Mouse (Mus musculus) forebrain, embryonic 13.5 days (tissue): Measurements from ENCODE around the gene Il22ra2. TPM values are rescaled to one million over a fixed set of nuclear protein-coding genes. Genes with fewer than 3 reads are reported as not detected.
"Not testable (repeated sequence)": the region's sequence is repeated elsewhere in the genome, so short reads cannot be mapped to it uniquely, and the experiment has no call there.

ENCODE experiments used
- ATAC-seq: fragments of 200-750 bp; cut with Nextera tagmentation; 2 replicates; pipeline ENCODE4 v1.8.0; 2017
- H3K27ac ChIP-seq: fragments of 300-500 bp; sonication (generic); 2 replicates; pipeline ENCODE4 v1.5.1; 2015; ENCODE audit warnings: inconsistent platforms, mild to moderate bottlenecking, moderate library complexity
- H3K27me3 ChIP-seq: fragments of 300-500 bp; sonication (generic); 2 replicates; pipeline ENCODE4 v1.6.1; 2015; ENCODE audit warnings: mild to moderate bottlenecking, inconsistent platforms
- H3K36me3 ChIP-seq: fragments of 300-500 bp; sonication (generic); 2 replicates; pipeline ENCODE4 v1.6.1; 2015; ENCODE audit warnings: mild to moderate bottlenecking, inconsistent platforms; ENCODE audit not compliant: poor library complexity, severe bottlenecking
- H3K4me1 ChIP-seq: fragments of 300-500 bp; sonication (generic); 2 replicates; pipeline ENCODE4 v1.6.1; 2015; ENCODE audit warnings: inconsistent platforms
- H3K4me2 ChIP-seq: fragments of 300-500 bp; sonication (generic); 2 replicates; pipeline ENCODE4 v1.6.1; 2015; ENCODE audit warnings: inconsistent platforms, mild to moderate bottlenecking, moderate library complexity
- H3K4me3 ChIP-seq: fragments of 300-500 bp; sonication (generic); 2 replicates; pipeline ENCODE4 v1.5.1; 2015; ENCODE audit warnings: mild to moderate bottlenecking, inconsistent platforms
- H3K9ac ChIP-seq: fragments of 300-500 bp; sonication (generic); 2 replicates; pipeline ENCODE4 v1.6.1; 2015; ENCODE audit warnings: mild to moderate bottlenecking, inconsistent platforms
- H3K9me3 ChIP-seq: fragments of 300-500 bp; sonication (generic); replicated peaks from 2 replicates; pipeline ENCODE4 v1.6.1; 2016; ENCODE audit warnings: inconsistent platforms
- WGBS: fragments of 180-500 bp; shearing (Covaris S2); methylation state at CpG from one replicate; pipeline ENCODE4 v1.1.7; 2015; 5-methylcytosine and 5-hydroxymethylcytosine counted together
- polyA plus RNA-seq: library from polyadenylated mRNA; unstranded; fragments of >200 nt; fragmentation: Nextera tagmentation; extraction: Ambion mirVana; gene quantifications from 2 replicates; pipeline ENCODE4 v1.2.1, GENCODE M21; 2015

The Il22ra2 gene
- polyA plus RNA-seq, 1 experiment from 2014 or later: not detected

- WGBS: 30% methylated on average over 6 of the region's 6 CpGs
- peak overlapping the region; percentile 78 for H3K4me2 ChIP-seq
- H3K27ac ChIP-seq: no peak overlapping the region
- H3K4me1 ChIP-seq: peaks cover 8% of the 10 kb centered on the region
- H3K27me3 ChIP-seq: no peaks in the 10 kb centered on the region
- H3K9me3 ChIP-seq: no peaks in the 10 kb centered on the region
- ATAC-seq: no peak
- H3K4me3 ChIP-seq: peak overlapping the region; percentile 71
- H3K9ac ChIP-seq: no peak overlapping the region
- H3K36me3 ChIP-seq: no peaks in the 10 kb centered on the region
Measured at GRCm38 (mm10) chr10:19591286-19591640, 30.5 kb upstream of the Il22ra2 start.

GRCm38 (mm10) chr10:19591641-19592441, 30.0 kb upstream of the Il22ra2 start, which contains the start of gene Ifngr1:
Gene Ifngr1 (plus strand): TSS chr10:19591949.
- Histone ChIP-seq H3K9me3 (no peaks in the 10 kb centered on the region), H3K4me3 (peak within 1 kb of the TSS; percentile 71), H3K36me3 (no peaks in the 10 kb centered on the region), H3K9ac (peak within 1 kb of the TSS; percentile 75), H3K27me3 (no peaks in the 10 kb centered on the region), H3K27ac (peak within 1 kb of the TSS; percentile 25; the same call in 1 of the 2 replicates), H3K4me2 (peak within 1 kb of the TSS; percentile 78), H3K4me1 (peaks cover 8% of the 10 kb centered on the region)
- WGBS: under 1% methylated on average over 52 of the region's 52 CpGs
- peak; percentile 99 for ATAC-seq

GRCm38 (mm10) chr10:19592556-19592955, 29.2 kb upstream of the Il22ra2 start:
- Histone ChIP-seq H3K27ac (no peak overlapping the region), H3K36me3 (no peaks in the 10 kb centered on the region), H3K27me3 (no peaks in the 10 kb centered on the region), H3K4me1 (peaks cover 8% of the 10 kb centered on the region), H3K9me3 (no peaks in the 10 kb centered on the region), H3K9ac (peak overlapping the region; percentile 75), H3K4me3 (peak overlapping the region; percentile 71), H3K4me2 (peak overlapping the region; percentile 78)
- no peak for ATAC-seq
- WGBS: 12% methylated on average over 3 of the region's 3 CpGs

- H3K27me3 ChIP-seq: no peaks in the 10 kb centered on the region
- no peak overlapping the region for H3K9ac ChIP-seq
- H3K4me2 ChIP-seq: no peak overlapping the region
- H3K27ac ChIP-seq: no peak overlapping the region
- H3K4me1 ChIP-seq: peaks cover 8% of the 10 kb centered on the region
- no peak for ATAC-seq
- 88% methylated on average over 3 of the region's 3 CpGs for WGBS
- H3K36me3 ChIP-seq: no peaks in the 10 kb centered on the region
- no peaks in the 10 kb centered on the region for H3K9me3 ChIP-seq
- H3K4me3 ChIP-seq: no peak overlapping the region
Measured at GRCm38 (mm10) chr10:19593296-19593695, 28.5 kb upstream of the Il22ra2 start.

- Histone ChIP-seq H3K4me2 (no peak overlapping the region), H3K4me3 (no peak overlapping the region), H3K27ac (no peak overlapping the region), H3K36me3 (no peaks in the 10 kb centered on the region), H3K27me3 (no peaks in the 10 kb centered on the region), H3K4me1 (peaks cover 9% of the 10 kb centered on the region), H3K9me3 (no peaks in the 10 kb centered on the region), H3K9ac (no peak overlapping the region)
- no peak for ATAC-seq
- WGBS: 84% methylated on average over 3 of the region's 3 CpGs
Measured at GRCm38 (mm10) chr10:19594201-19594905, 27.4 kb upstream of the Il22ra2 start.

GRCm38 (mm10) chr10:19596866-19597265, 24.9 kb upstream of the Il22ra2 start:
- Histone ChIP-seq H3K4me1 (peaks cover 15% of the 10 kb centered on the region), H3K4me3 (no peak overlapping the region), H3K27ac (no peak overlapping the region), H3K27me3 (no peaks in the 10 kb centered on the region), H3K36me3 (peaks cover 6% of the 10 kb centered on the region; the same call in 1 of the 2 replicates), H3K4me2 (no peak overlapping the region), H3K9me3 (0 out of 2 replicates have a peak, but pooled peaks cover 4% of the 10 kb centered on the region), H3K9ac (no peak overlapping the region)
- WGBS: 93% methylated on average over 4 of the region's 4 CpGs
- no peak for ATAC-seq

- no peaks in the 10 kb centered on the region for H3K27me3 ChIP-seq
- ATAC-seq: no peak
- H3K36me3 ChIP-seq: peaks cover 16% of the 10 kb centered on the region; the same call in 1 of the 2 replicates
- no peak overlapping the region for H3K27ac ChIP-seq
- WGBS: 95% methylated on average over 11 of the region's 11 CpGs
- no peak overlapping the region for H3K4me2 ChIP-seq
- H3K9me3 ChIP-seq: 0 out of 2 replicates have a peak, but pooled peaks cover 4% of the 10 kb centered on the region
- peaks cover 6% of the 10 kb centered on the region; the same call in 1 of the 2 replicates for H3K4me1 ChIP-seq
- no peak overlapping the region for H3K4me3 ChIP-seq
- no peak overlapping the region for H3K9ac ChIP-seq
Measured at GRCm38 (mm10) chr10:19598091-19598490, 23.7 kb upstream of the Il22ra2 start.

- ATAC-seq: peak; percentile 38; the same call in 1 of the 2 replicates
Measured at GRCm38 (mm10) chr10:19599331-19600092, 22.3 kb upstream of the Il22ra2 start.

GRCm38 (mm10) chr10:19600093-19600420, 21.7 kb upstream of the Il22ra2 start:
- H3K4me3 ChIP-seq: no peak overlapping the region
- H3K4me2 ChIP-seq: no peak overlapping the region
- ATAC-seq: no peak
- WGBS: 45% methylated on average over 3 of the region's 3 CpGs
- no peaks in the 10 kb centered on the region for H3K27me3 ChIP-seq
- no peak overlapping the region for H3K9ac ChIP-seq
- H3K27ac ChIP-seq: no peak overlapping the region
- H3K9me3 ChIP-seq: 0 out of 2 replicates have a peak, but pooled peaks cover 4% of the 10 kb centered on the region
- peaks cover 27% of the 10 kb centered on the region; the same call in 1 of the 2 replicates for H3K36me3 ChIP-seq
- 0 out of 2 replicates have a peak, but pooled peaks cover 6% of the 10 kb centered on the region for H3K4me1 ChIP-seq

More at GRCm38 (mm10) chr10:19599331-19600092, 22.3 kb upstream of the Il22ra2 start:
- Histone ChIP-seq H3K27me3 (no peaks in the 10 kb centered on the region), H3K27ac (no peak overlapping the region), H3K4me3 (no peak overlapping the region), H3K9ac (no peak overlapping the region), H3K9me3 (0 out of 2 replicates have a peak, but pooled peaks cover 4% of the 10 kb centered on the region), H3K4me1 (0 out of 2 replicates have a peak, but pooled peaks cover 6% of the 10 kb centered on the region), H3K36me3 (peaks cover 24% of the 10 kb centered on the region; the same call in 1 of the 2 replicates), H3K4me2 (no peak overlapping the region)
- 55% methylated on average over 6 of the region's 6 CpGs for WGBS

- not testable (repeated sequence) for H3K4me1 ChIP-seq
- 0% methylated on average over 1 of the region's 1 CpGs for WGBS
- H3K36me3 ChIP-seq: peaks cover 27% of the 10 kb centered on the region; the same call in 1 of the 2 replicates
Measured at GRCm38 (mm10) chr10:19601502-19601901, 20.3 kb upstream of the Il22ra2 start.

GRCm38 (mm10) chr10:19603231-19603630, 18.6 kb upstream of the Il22ra2 start:
- H3K27ac ChIP-seq: no peak overlapping the region
- WGBS: 92% methylated on average over 6 of the region's 6 CpGs
- no peak for ATAC-seq
- H3K4me3 ChIP-seq: no peak overlapping the region
- H3K4me1 ChIP-seq: 0 out of 2 replicates have a peak, but pooled peaks cover 6% of the 10 kb centered on the region
- H3K4me2 ChIP-seq: no peak overlapping the region
- H3K27me3 ChIP-seq: no peaks in the 10 kb centered on the region
- H3K9me3 ChIP-seq: 0 out of 2 replicates have a peak, but pooled peaks cover 4% of the 10 kb centered on the region
- H3K36me3 ChIP-seq: peaks cover 36% of the 10 kb centered on the region; the same call in 1 of the 2 replicates
- H3K9ac ChIP-seq: no peak overlapping the region

More at GRCm38 (mm10) chr10:19601502-19601901, 20.3 kb upstream of the Il22ra2 start:
- not testable (repeated sequence) for H3K27ac ChIP-seq, ATAC-seq, H3K27me3 ChIP-seq, H3K4me2 ChIP-seq, H3K4me3 ChIP-seq, H3K9ac ChIP-seq, H3K9me3 ChIP-seq
